Mouse (Mus musculus): ENCODE results near the gene Mctp1. TPM values are rescaled to one million over a fixed set of nuclear protein-coding genes. Genes with fewer than 3 reads are reported as not detected.
A peak's percentile ranks its signal among the peaks of the same experiment; 100 is the strongest.
"Not testable (repeated sequence)": the region's sequence is repeated elsewhere in the genome, so short reads cannot be mapped to it uniquely, and the experiment has no call there.

The Mctp1 gene
- polyA plus RNA-seq, 1 experiment from 2014 or later, result 0.10 TPM

- in situ Hi-C loops (cut with MboI; ENCODE audit: low pct_unique_long_range_greater_than_20kb), result no loop called here
- ChIA-PET CTCF (no interaction called here), POLR2A (interaction anchor here (0.7 kb wide), 1 partner anchor 1554 kb away, joined by 4 read pairs; no protein-coding TSS in a partner anchor)
- H3K27me3 ChIP-seq, result peaks cover 6% of the 10 kb centered on the region
- ATAC-seq (no peak), DNase-seq (ENCODE audit: low read depth, low spot score) (no peak)
- no peak for TF ChIP-seq CTCF (IDR thresholded peaks at IDR 0.05)
Observed at GRCm38 (mm10) chr13:76949234-76949633, 564.9 kb downstream of the Mctp1 start.

GRCm38 (mm10) chr13:76967588-76967987 lies 583.3 kb downstream of the Mctp1 start:
- ATAC-seq (no peak), DNase-seq (ENCODE audit: low read depth, low spot score) (no peak)
- ChIA-PET CTCF (no interaction called here), POLR2A (no interaction called here)
- peaks cover 7% of the 10 kb centered on the region for H3K27me3 ChIP-seq
- no peak for TF ChIP-seq CTCF (IDR thresholded peaks at IDR 0.05)
- in situ Hi-C loops (cut with MboI; ENCODE audit: low pct_unique_long_range_greater_than_20kb), result loop anchor here (10.0 kb wide), 1 partner anchor 247 kb away; no protein-coding TSS in a partner anchor

- in situ Hi-C loops (cut with MboI; ENCODE audit: low pct_unique_long_range_greater_than_20kb), result loop anchor here (10.0 kb wide), 1 partner anchor 245 kb away; no protein-coding TSS in a partner anchor
- CTCF ChIA-PET, result interaction anchor here (1.3 kb wide), 1 partner anchor 1013 kb away, joined by 3 read pairs; no protein-coding TSS in a partner anchor
- POLR2A ChIA-PET, result interaction anchor here (0.6 kb wide), 1 partner anchor 149 kb away, joined by 3 read pairs; no protein-coding TSS in a partner anchor
- peaks cover 7% of the 10 kb centered on the region for H3K27me3 ChIP-seq
- DNase-seq (ENCODE audit: low read depth, low spot score), result no peak
- ATAC-seq, result no peak
- TF ChIP-seq CTCF (IDR thresholded peaks at IDR 0.05), result peak; percentile 82
Observed at GRCm38 (mm10) chr13:76969386-76969785, 585.1 kb downstream of the Mctp1 start.

GRCm38 (mm10) chr13:76971046-76971445 lies 586.7 kb downstream of the Mctp1 start:
- POLR2A ChIA-PET; H3K27me3 ChIP-seq; ATAC-seq; in situ Hi-C loops (cut with MboI; ENCODE audit: low pct_unique_long_range_greater_than_20kb); DNase-seq (ENCODE audit: low read depth, low spot score); CTCF ChIA-PET: not testable (repeated sequence)

- ATAC-seq (no peak), DNase-seq (ENCODE audit: low read depth, low spot score) (no peak)
- peaks cover 11% of the 10 kb centered on the region for H3K27me3 ChIP-seq
- TF ChIP-seq CTCF (IDR thresholded peaks at IDR 0.05), result no peak
- POLR2A ChIA-PET, result interaction anchor here (0.5 kb wide), 1 partner anchor 32 kb away, joined by 3 read pairs; no protein-coding TSS in a partner anchor
- CTCF ChIA-PET, result no interaction called here
- in situ Hi-C loops (cut with MboI; ENCODE audit: low pct_unique_long_range_greater_than_20kb), result no loop called here
Observed at GRCm38 (mm10) chr13:77002628-77003027, 618.3 kb downstream of the Mctp1 start.

- CTCF ChIA-PET, result no interaction called here
Observed at GRCm38 (mm10) chr13:77003684-77004083, 619.3 kb downstream of the Mctp1 start.

GRCm38 (mm10) chr13:77018851-77019250 lies 634.5 kb downstream of the Mctp1 start:
- ChIA-PET POLR2A (no interaction called here), CTCF (no interaction called here)
- DNase-seq (ENCODE audit: low read depth, low spot score) (no peak), ATAC-seq (no peak)
- H3K27me3 ChIP-seq, result peaks cover 8% of the 10 kb centered on the region
- TF ChIP-seq CTCF (IDR thresholded peaks at IDR 0.05), result no peak
- in situ Hi-C loops (cut with MboI; ENCODE audit: low pct_unique_long_range_greater_than_20kb), result no loop called here

More at GRCm38 (mm10) chr13:77003684-77004083, 619.3 kb downstream of the Mctp1 start:
- in situ Hi-C loops (cut with MboI; ENCODE audit: low pct_unique_long_range_greater_than_20kb), result no loop called here
- POLR2A ChIA-PET, result no interaction called here
- no peak for ATAC-seq
- DNase-seq (ENCODE audit: low read depth, low spot score), result no peak
- peaks cover 11% of the 10 kb centered on the region for H3K27me3 ChIP-seq
- no peak for TF ChIP-seq CTCF (IDR thresholded peaks at IDR 0.05)

- no peak for DNase-seq (ENCODE audit: low read depth, low spot score)
- POLR2A ChIA-PET, result interaction anchor here (0.7 kb wide), 1 partner anchor 306 kb away, joined by 4 read pairs; no protein-coding TSS in a partner anchor
- no peak for TF ChIP-seq CTCF (IDR thresholded peaks at IDR 0.05)
- H3K27me3 ChIP-seq, result no peaks in the 10 kb centered on the region
- in situ Hi-C loops (cut with MboI; ENCODE audit: low pct_unique_long_range_greater_than_20kb), result no loop called here
- CTCF ChIA-PET, result no interaction called here
- no peak for ATAC-seq
Observed at GRCm38 (mm10) chr13:77029594-77029993, 645.3 kb downstream of the Mctp1 start.

GRCm38 (mm10) chr13:77043375-77043774 lies 659.0 kb downstream of the Mctp1 start:
- ATAC-seq, result no peak
- ChIA-PET CTCF (interaction anchor here (0.7 to 0.9 kb wide), 2 partner anchors 24 to 30 kb away, joined by 3 read pairs; no protein-coding TSS in a partner anchor), POLR2A (interaction anchor here (0.5 kb wide), 1 partner anchor 1087 kb away, joined by 4 read pairs; no protein-coding TSS in a partner anchor)
- no peaks in the 10 kb centered on the region for H3K27me3 ChIP-seq
- DNase-seq (ENCODE audit: low read depth, low spot score), result no peak
- in situ Hi-C loops (cut with MboI; ENCODE audit: low pct_unique_long_range_greater_than_20kb), result loop anchor here (10.0 kb wide), 1 partner anchor 1161 kb away; no protein-coding TSS in a partner anchor
- no peak for TF ChIP-seq CTCF (IDR thresholded peaks at IDR 0.05)

- in situ Hi-C loops (cut with MboI; ENCODE audit: low pct_unique_long_range_greater_than_20kb), result loop anchor here (10.0 kb wide), 1 partner anchor 1159 kb away; no protein-coding TSS in a partner anchor
- POLR2A ChIA-PET, result no interaction called here
- H3K27me3 ChIP-seq, result no peaks in the 10 kb centered on the region
- ATAC-seq (no peak), DNase-seq (ENCODE audit: low read depth, low spot score) (no peak)
- no peak for TF ChIP-seq CTCF (IDR thresholded peaks at IDR 0.05)
- CTCF ChIA-PET, result no interaction called here
Observed at GRCm38 (mm10) chr13:77045375-77045774, 661.0 kb downstream of the Mctp1 start.

- POLR2A ChIA-PET, result no interaction called here
- CTCF ChIA-PET, result interaction anchor here (1.5 to 2.4 kb wide), 2 partner anchors 13 to 26 kb away, joined by 4 to 6 read pairs; no protein-coding TSS in a partner anchor
- ATAC-seq (no peak), DNase-seq (ENCODE audit: low read depth, low spot score) (no peak)
- no peak for TF ChIP-seq CTCF (IDR thresholded peaks at IDR 0.05)
- no peaks in the 10 kb centered on the region for H3K27me3 ChIP-seq
- in situ Hi-C loops (cut with MboI; ENCODE audit: low pct_unique_long_range_greater_than_20kb), result loop anchor here (10.0 kb wide), 1 partner anchor 1158 kb away; no protein-coding TSS in a partner anchor
Observed at GRCm38 (mm10) chr13:77046416-77046815, 662.1 kb downstream of the Mctp1 start.

Measured in Patski (cell line).